Mouse (Mus musculus) brain, embryonic 18.5 days (tissue): ENCODE measurements around the gene Ppp2r2c.

Experiments
- DNase-seq: peaks from one replicate; pipeline ENCODE4 v3.0.0-alpha.2; 2012; ENCODE audit warnings: low read depth, low spot score

Ppp2r2c gene

DNA sequence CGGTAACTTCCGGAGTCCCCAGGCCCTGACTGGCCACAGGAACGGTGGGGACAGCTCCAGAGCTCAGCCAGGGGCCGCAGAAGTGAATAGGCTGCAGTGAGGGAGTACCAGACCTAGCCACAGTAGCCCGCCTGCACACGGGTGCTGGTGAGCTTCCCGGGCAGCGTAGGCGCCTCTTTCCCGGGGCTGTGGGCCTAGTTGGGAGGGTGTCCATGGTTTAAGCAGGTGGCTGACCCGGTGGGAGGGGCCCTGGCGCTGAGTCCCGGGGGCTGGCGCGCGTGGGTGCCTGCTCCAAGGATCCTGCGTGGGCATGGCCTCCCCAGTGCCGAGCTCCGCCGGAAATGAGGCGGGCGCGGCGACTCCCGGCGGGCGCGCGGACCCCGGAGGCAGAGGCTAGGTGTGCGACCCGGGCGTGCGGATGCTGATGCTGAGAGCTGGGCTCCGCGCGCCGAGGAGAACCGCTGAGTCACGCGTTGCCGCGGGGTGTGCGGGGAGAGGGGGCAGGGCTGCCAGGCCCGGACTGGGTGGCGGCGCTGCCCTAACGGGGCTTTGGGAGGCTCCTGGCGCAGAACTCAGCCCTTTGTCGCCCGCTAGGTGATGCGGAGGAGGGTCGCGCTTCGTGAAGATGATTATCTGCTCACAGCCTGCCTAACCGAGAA is 1.4 kb downstream of the Ppp2r2c start:
- DNase-seq: no peak

DNA sequence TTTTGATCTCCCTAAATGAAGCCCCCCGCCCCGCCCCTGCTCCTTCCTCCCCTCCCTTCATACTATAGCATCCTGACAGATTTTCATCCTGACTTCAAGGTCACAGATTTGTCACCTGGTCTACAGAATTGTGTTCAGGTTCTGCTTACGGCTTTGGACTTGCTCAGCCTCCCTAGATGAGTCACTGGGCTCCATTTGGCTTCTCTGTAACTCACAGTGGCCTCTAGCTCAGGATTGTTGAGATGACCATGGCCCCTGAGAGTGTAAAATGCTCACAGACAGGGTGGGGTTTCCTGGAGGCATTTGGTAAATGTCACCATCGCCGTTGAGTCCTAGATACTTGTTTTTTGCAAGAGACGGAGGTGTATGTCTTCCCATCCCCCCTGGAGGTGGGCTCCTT is 2.6 kb downstream of the Ppp2r2c start:
- DNase-seq: no peak

DNA sequence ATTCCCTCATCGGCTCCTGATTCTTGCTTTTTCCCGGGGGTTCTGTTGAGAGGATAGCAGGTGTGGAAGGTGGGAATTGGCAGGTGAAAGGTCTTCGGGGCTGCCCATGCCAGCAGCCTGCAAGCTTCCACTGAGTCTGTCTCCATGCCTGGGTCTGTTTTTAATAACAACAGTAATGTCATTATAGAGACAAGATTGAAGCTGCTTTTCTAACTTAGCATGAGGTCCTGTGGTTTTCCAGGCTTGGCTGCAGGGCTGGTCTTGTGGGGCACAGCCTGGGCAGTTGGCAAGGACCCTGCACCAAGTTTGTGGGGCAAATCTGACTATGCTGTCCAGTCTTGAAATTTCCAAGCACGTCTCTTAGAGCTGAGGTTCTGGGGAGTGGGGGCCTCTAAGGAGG is 7.6 kb downstream of the Ppp2r2c start:
- DNase-seq: no peak

DNA sequence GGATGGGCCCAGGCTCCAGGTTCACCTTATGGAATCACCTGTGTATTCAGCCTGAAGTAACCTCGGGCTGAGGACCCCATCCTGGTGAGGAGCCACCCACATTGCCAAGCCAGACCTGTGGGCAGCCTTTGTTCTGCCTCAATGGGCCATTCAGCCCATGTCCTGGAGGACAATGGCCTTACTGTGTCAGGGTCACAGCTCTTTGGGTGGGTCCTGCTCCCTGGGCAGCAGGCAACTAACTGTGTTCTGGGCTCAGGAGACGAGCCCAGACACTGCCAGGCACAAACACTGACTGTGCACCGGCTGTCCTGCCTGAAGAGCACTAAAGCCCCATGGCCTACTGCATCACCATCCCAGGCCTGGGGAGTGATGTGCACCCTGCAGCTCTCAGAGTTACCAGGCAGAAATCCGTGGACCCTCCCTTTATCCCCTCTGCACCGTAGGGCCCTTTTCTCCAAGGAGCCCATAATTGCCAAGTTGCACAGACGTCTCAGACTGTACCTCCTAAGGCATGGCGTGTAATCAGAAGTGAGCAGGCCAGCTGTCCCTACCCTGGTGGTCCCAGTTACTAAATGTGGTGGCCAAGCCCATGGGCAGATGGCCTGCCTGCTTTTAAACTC is 8.6 kb downstream of the Ppp2r2c start:
- no peak for DNase-seq

DNA sequence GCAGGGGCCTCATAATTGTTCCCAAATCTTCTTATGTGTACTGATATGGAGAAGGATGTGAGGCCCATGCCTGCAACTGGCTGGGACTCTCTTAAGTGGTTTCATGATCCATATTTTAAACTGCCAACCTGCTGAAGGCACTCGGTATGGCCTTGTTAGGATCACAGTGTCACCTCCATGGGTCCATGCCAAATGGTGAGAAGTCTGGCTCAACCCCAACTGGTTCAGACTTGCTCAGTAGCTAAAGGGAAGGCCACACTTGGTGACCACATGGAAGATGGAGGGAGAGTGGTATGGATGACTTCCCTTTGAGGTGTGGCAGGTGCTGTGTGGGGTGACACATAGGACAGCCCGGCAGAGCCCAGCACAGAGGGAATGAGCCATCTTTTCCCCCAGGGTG is 9.3 kb downstream of the Ppp2r2c start:
- no peak for DNase-seq

DNA sequence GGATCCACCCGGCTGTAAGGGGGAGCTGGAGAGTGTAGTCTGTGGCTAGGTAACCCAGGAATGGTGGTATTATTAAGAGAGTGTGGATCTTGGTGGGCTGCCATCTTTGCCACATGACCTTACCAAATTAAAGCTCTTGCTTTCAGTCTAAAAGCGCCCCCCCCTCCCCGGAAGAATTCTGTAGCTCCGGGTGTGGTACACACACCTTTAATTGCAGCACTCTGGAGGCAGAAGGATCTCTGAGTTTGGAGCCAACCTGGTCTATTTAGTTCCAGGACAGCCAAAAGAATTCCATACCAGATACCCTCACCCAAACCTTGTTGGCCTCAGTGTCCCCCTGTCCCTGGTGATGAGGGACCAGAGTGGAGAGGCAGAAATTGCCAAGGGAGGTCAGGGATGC is 10.5 kb downstream of the Ppp2r2c start:
- no peak for DNase-seq

DNA sequence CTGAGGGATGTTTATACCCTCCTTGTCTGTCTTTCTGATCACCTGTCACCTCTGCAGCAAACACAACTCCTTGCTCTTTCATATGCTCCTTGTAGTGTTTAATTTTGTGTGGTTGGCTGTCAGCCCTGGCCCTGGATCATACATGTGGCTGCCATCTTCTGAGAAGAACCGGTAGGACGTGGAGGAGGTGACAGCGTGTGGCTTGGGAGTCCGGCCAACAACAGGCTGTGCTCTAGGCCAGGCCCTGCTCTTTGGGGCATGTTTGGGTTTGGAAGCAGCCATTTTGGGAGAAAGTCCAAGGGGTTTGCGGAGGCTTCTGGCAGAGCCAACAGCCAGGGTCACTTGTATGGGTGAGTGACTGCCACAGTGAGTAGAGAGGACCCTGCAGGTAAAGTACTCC is 12.3 kb downstream of the Ppp2r2c start:
- DNase-seq: no peak

DNA sequence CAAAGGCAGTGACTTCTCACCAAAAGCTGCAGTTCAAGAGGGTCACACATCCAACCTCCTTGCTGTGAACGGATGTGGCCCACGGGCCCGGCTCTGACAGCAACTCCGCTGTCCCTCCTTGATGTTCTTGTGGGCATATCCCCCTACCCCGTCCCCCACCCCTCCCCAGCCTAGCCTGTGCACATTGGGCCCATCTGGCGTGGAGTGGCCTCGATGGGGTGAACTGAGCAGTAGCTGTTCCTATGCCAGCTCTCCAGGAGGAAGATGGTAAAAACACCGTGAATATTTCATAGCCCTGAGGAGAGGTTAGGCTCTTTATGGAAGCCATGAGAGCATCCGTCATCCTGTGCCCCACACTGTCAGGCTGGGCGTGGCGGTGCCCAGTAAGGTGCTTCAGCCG is 15.2 kb downstream of the Ppp2r2c start:
- DNase-seq: no peak

DNA sequence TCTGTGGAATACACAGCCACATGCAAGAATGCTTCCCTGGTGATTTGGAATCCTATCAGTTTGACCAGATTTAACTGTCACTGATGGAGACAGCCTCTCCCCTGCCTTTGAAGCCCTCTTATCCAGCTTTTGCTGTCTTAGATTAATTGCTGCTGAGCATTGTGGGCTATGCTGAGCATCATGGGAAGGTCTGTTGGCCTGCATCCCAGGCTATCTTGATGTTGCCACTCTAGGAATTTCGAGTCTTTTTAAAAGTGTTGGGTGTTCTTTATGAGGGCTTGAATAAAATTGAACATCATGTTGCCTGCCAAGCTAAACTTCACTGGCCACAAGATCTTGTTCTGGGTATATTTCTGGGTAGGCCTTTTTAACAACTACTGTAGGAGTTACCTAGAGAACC is 16.8 kb downstream of the Ppp2r2c start:
- no peak for DNase-seq

DNA sequence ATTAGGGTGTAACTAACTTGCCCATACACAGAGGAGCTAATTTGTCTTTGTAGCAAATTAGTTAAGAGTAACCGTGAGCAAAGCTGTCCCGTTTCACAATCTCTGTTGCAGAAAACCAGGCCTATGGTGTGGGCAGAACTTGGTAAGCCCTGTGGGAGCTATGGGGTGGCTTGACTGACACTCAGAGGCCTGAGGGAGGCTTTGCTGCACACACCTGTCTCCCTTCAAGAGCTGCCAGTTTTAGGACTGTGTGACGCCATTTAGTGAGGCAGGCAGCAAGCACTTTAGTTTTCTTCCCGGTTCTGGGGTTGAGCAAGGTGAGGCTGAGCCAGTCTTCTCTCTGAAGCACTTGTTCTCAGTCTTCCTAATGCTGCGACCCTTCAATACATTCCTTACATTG is 17.3 kb downstream of the Ppp2r2c start:
- no peak for DNase-seq

DNA sequence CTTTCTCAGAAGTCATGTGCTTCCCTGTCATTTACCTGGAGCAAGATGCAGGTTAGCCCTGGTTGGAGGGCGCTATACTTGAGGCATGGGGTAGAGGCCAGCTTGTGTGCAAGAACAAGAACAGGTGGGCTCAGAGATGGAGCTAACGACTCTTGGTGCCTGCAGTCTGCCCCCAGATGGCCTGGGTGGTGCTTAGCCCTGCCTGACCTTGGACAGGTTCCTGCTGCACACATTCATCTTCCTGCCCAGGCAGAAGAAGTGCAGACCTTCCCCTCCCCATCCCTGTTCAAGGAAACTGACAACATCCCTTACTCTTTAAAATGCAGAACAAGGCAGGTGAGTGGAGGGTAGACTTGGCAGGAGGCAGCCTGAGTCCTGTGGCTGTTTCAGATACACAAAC is 18.0 kb downstream of the Ppp2r2c start:
- DNase-seq: no peak

DNA sequence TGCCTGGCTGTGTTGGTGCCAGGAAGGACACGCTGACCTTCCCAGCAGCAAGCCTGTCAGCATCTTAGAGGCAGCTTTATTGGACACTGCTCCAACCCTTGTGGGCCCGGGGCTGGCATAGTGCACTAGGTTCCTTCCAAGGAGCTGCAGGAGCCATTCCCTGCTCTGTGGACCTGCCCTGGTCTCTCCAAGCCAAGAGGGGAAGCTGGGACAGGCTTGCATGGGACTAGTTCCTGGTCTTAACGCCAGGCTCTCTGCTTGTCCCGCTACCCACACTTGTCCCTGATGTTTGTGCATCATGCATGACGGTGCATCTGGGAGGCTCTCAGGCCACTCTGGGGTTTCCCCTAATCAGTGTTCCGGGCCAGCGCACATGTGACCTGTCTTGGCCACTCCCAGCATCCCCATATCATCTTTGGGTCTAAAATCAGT is 18.6 kb downstream of the Ppp2r2c start:
- no peak for DNase-seq

DNA sequence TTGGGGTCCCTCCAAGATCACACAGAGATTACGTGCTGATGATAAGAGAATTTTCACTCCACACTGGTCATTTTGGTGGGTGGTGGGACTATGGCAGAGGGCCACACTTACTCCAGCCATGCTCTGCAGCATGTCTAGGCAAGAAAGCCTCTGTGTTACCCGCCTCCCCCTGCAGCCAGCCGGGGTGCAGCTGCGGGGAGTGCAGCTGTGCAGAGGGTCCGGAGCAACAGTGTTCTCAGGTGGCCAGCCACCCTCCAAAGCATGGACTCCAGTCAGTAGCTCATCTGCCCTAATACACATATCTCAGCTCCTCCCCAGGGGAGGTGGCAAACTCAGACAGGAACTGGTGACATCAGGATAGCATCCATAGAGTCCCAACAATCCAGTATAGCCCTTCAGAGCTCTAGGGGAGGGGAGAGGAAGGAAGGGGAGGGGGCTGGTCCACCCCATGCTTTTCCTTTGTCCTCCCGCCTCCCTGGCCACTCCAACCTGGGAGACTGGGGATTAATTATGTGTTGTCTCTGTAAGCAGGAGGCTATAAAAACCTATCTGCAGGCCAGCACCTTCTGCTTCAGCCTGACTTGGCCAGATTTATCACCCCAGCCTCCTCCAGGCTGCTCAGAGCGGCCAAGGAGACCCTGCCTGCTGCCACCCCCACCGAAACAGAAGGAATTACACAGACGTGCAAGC is 19.1 kb downstream of the Ppp2r2c start:
- DNase-seq: no peak

DNA sequence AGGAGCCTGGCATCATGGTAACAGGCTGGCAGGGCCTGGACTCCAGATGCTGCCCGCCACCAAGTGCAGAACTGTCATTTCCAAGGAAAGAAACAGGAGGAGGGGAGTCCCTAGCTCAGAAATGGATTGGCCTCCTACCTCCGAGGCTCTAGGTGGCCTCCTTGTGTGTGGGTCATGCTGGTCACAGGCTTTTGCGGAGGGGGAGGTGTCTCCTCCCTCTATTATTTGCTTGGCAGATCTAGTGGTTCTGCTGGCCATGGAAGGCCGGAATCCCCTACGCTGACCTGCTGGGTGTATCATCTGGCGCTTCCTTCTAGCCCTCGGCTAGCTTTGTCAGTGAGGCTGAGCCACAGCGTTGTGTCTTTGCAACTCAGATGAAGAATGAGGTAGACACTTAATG is 20.2 kb downstream of the Ppp2r2c start:
- DNase-seq: no peak

DNA sequence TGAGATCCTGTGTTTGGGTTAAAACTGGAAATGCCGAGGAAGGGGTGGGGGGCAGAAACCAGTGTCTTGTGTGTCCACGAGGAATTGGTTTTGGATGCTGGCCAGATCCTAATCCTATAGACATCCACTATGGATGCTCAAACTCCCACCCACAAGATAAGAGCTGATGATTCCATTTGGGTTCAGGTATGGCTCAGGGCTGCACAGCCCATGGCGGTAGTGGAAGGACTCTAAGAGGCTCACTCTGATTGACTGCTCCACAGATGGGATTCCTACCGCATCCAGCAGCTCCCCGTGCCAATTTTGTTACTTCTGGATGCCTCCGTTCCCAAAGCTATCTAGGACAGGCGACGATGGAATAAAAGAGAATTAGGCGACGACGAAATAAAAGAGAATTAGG is 20.6 kb downstream of the Ppp2r2c start:
- no peak for DNase-seq

DNA sequence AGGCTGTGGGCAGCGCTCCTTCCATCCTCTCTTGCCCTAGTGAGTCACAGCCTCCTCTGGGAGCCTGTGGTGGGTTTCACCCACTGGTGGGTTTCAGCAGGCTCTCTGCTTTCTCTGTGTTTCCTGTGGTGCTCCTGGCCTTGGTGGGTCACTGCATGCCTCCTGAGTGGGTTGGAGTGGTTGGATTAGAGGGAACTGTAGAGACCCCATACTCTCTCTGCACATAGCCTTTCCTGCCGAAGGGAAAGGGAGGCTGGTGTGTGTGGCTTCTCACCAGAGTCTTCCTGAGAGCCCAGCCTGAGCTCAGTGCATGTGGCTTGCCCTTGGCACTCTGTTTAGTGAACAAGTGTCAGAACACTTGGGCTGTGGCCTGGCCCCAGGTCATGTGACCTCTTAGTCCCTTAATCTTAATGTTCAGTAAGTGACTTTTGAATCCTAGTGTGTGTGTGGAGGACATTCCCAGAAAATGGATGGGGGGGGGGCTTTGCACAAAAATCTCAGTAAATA is 21.1 kb downstream of the Ppp2r2c start:
- DNase-seq: no peak

DNA sequence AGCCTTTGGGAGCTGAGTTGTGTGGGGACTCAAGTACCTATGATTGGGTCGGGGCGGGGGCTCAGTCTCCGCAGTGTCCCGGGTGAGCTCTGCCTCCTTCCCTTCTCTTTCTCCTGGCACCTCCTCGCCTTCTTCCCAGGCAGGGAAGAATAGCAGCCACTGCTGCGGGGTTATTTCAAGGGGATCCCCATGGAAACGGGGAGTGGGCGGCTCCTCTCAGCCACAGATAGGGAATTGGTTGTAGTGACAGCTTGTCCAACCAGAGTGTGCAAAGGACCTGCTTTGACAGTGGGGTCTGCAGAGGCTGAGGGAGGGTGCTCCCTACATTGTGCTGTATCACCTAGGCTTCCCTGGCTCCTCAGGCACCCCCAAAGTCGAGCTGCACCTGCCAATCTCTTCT is 22.5 kb downstream of the Ppp2r2c start:
- no peak for DNase-seq

DNA sequence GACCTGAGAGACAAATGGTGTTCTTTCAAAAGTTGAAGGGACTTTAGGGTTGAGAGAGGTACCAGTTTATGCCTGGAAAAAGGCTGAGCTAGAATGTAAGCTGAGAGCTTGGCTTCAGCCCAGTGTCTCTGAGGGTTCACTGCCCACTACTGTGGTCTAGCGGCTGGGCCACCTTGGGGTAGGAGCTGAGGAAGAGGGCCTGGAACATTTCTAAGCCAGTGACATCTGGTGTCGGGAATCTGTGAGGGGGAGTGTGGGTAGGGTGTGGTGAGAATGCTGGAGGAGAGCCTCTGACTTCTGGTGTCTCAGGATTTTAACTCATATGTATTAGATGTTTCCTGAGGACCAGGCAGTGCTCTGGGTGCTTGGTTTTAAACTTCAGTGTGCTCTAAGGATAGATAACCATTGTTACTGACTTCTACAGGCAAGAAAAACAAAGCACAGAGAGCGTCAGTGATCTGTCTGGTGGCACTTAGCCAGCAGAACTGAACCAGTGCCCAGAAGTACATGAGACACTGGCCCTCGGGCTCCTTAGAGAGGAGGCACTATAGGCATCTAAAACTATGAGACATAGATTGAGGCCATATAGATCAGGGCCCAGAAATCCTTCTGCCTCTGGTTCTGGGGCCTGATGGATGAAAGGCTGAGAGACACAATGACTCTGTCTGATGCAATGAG is 23.6 kb downstream of the Ppp2r2c start:
- no peak for DNase-seq

DNA sequence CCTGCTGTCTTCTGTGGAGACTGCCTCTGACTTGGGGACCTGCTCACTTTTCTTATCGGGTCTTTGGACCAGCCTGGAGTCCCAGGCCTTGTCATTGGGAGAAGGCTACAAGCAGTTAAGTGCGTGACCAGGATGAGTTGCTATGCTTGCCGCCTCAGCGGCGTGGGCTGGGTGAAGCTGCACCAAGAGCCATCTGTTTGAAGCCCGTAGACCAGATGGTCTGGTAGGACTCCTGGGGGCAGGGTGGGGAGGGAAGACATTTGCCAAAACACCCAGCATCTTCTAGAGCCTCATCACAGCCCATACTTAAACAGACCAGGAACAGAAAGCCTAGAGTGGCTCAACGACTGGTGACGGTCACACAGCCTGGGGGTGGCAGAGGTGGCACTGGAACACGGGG is 24.9 kb downstream of the Ppp2r2c start:
- DNase-seq: no peak

DNA sequence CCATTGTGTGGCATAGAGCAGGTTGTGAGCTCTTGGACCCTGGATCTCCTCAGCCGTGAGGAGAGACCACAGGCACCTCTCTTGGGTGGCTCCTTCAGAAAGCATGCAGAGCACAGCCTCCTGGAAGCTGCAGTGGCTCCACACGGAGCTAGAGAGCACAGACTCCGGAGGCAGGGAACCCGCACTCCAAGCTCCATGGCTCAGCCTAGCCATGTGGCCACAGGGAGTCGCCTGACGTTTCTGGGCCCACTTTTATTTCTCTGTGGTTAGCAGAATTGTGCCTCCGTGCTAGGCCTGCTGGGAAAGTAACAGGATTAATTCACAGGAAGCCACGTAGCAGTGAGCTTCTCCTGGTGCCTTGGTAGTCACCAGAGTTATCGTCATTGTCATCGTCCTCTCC is 25.8 kb downstream of the Ppp2r2c start:
- no peak for DNase-seq

DNA sequence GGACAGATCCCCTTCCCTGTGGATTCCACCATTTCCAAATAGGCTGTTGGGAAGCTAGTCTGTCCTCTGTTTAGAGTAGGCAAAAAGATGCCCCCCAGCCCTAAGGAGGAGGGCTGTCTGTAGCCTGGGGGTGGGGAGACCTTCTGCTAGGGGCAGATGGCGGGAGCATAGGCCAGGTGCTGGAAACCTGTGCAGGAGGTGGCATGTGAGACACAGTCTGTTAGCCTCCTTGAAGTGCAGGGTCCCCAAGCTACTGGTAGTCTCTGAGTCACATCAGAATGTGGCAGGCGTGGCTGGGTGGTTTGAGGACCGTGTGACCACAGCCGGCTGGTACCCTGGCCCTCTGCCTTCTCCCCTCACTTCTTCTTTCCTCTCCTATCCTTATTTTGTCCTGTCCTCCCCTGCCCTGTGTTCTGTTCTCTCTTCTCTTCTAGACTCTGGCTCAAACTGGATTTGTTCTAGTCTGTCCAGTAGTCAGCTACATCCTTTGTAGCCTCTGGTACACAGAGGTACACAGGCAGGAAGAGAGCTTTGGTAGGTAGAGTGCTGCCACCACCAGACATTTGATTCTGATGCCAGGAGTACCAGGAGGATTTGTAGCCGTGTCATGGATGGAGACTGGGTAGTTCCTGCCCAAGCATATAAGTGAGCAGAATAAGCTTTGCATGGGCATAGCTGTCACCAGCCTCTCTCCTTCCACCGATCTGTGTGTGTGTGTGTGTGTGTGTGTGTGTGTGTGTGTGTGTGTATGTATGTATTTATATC is 26.5 kb downstream of the Ppp2r2c start:
- no peak for DNase-seq
